Mouse (Mus musculus): ENCODE results near the gene Clrn3. TPM values are rescaled to one million over a fixed set of nuclear protein-coding genes. Genes with fewer than 3 reads are reported as not detected.
A peak's percentile ranks its signal among the peaks of the same experiment; 100 is the strongest.
"Not testable (repeated sequence)": the region's sequence is repeated elsewhere in the genome, so short reads cannot be mapped to it uniquely, and the experiment has no call there.

Clrn3 gene
- polyA plus RNA-seq, 1 experiment from 2014 or later: not detected

GRCm38 (mm10) chr7:135508602-135509001, 19.9 kb downstream of the Clrn3 start:
- 73% methylated on average over 4 of the region's 4 CpGs for WGBS
- no peak overlapping the region for H3K4me3 ChIP-seq (ENCODE audit: low read depth, low read length)
- no peak overlapping the region for H3K27ac ChIP-seq (ENCODE audit: low read depth)
- no peaks in the 10 kb centered on the region for H3K9me3 ChIP-seq (ENCODE audit: low read depth, low read length)
- TF ChIP-seq CTCF (IDR thresholded peaks at IDR 0.05; ENCODE audit: low read depth): no peak
- ATAC-seq (ENCODE audit: insufficient read depth) (no peak), DNase-seq (no peak)
- H3K4me2 ChIP-seq: no peak overlapping the region
- H3K36me3 ChIP-seq (ENCODE audit: insufficient read depth): no peaks in the 10 kb centered on the region
- H3K9ac ChIP-seq: no peak overlapping the region
- H3K4me1 ChIP-seq (ENCODE audit: insufficient read depth): no peaks in the 10 kb centered on the region
- H3K27me3 ChIP-seq (ENCODE audit: insufficient read depth, low read length): no peaks in the 10 kb centered on the region

GRCm38 (mm10) chr7:135506506-135506905, 21.9 kb downstream of the Clrn3 start:
- H3K36me3 ChIP-seq (ENCODE audit: insufficient read depth); H3K4me3 ChIP-seq (ENCODE audit: low read depth, low read length); H3K9ac ChIP-seq; H3K4me2 ChIP-seq; H3K9me3 ChIP-seq (ENCODE audit: low read depth, low read length); H3K27ac ChIP-seq (ENCODE audit: low read depth); DNase-seq; ATAC-seq (ENCODE audit: insufficient read depth); H3K4me1 ChIP-seq (ENCODE audit: insufficient read depth); H3K27me3 ChIP-seq (ENCODE audit: insufficient read depth, low read length): not testable (repeated sequence)
- WGBS: 85% methylated on average over 5 of the region's 5 CpGs

GRCm38 (mm10) chr7:135499403-135499802, 29.1 kb downstream of the Clrn3 start:
- Histone ChIP-seq H3K9me3 (ENCODE audit: low read depth, low read length) (no peaks in the 10 kb centered on the region), H3K4me2 (no peak overlapping the region), H3K4me3 (ENCODE audit: low read depth, low read length) (no peak overlapping the region), H3K4me1 (ENCODE audit: insufficient read depth) (no peaks in the 10 kb centered on the region), H3K36me3 (ENCODE audit: insufficient read depth) (no peaks in the 10 kb centered on the region), H3K27me3 (ENCODE audit: insufficient read depth, low read length) (no peaks in the 10 kb centered on the region), H3K27ac (ENCODE audit: low read depth) (no peak overlapping the region), H3K9ac (no peak overlapping the region)
- no peak for DNase-seq
- no peak for ATAC-seq (ENCODE audit: insufficient read depth)
- WGBS: 44% methylated on average over 2 of the region's 2 CpGs
- TF ChIP-seq CTCF (IDR thresholded peaks at IDR 0.05; ENCODE audit: low read depth): peak; percentile 30

GRCm38 (mm10) chr7:135498565-135499186, 29.8 kb downstream of the Clrn3 start:
- WGBS: 66% methylated on average over 2 of the region's 3 CpGs
- no peak for DNase-seq
- no peak for ATAC-seq (ENCODE audit: insufficient read depth)
- no peaks in the 10 kb centered on the region for H3K36me3 ChIP-seq (ENCODE audit: insufficient read depth)
- H3K4me2 ChIP-seq: no peak overlapping the region
- no peaks in the 10 kb centered on the region for H3K27me3 ChIP-seq (ENCODE audit: insufficient read depth, low read length)
- no peak overlapping the region for H3K9ac ChIP-seq
- no peak overlapping the region for H3K27ac ChIP-seq (ENCODE audit: low read depth)
- no peaks in the 10 kb centered on the region for H3K4me1 ChIP-seq (ENCODE audit: insufficient read depth)
- TF ChIP-seq CTCF (IDR thresholded peaks at IDR 0.05; ENCODE audit: low read depth): no peak
- H3K9me3 ChIP-seq (ENCODE audit: low read depth, low read length): no peaks in the 10 kb centered on the region
- no peak overlapping the region for H3K4me3 ChIP-seq (ENCODE audit: low read depth, low read length)

GRCm38 (mm10) chr7:135495303-135495702, 33.2 kb downstream of the Clrn3 start:
- 35% methylated on average over 3 of the region's 3 CpGs for WGBS
- no peak overlapping the region for H3K4me3 ChIP-seq (ENCODE audit: low read depth, low read length)

GRCm38 (mm10) chr7:135490500-135490886, 38.0 kb downstream of the Clrn3 start:
- Histone ChIP-seq H3K4me3 (ENCODE audit: low read depth, low read length) (no peak overlapping the region), H3K4me2 (no peak overlapping the region), H3K27ac (ENCODE audit: low read depth) (no peak overlapping the region), H3K9ac (no peak overlapping the region), H3K36me3 (ENCODE audit: insufficient read depth) (no peaks in the 10 kb centered on the region), H3K9me3 (ENCODE audit: low read depth, low read length) (no peaks in the 10 kb centered on the region), H3K27me3 (ENCODE audit: insufficient read depth, low read length) (no peaks in the 10 kb centered on the region), H3K4me1 (ENCODE audit: insufficient read depth) (no peaks in the 10 kb centered on the region)
- WGBS: 40% methylated on average over 8 of the region's 8 CpGs
- TF ChIP-seq CTCF (IDR thresholded peaks at IDR 0.05; ENCODE audit: low read depth): no peak
- ATAC-seq (ENCODE audit: insufficient read depth) (no peak), DNase-seq (no peak)

More at GRCm38 (mm10) chr7:135495303-135495702, 33.2 kb downstream of the Clrn3 start:
- ATAC-seq (ENCODE audit: insufficient read depth): no peak
- Histone ChIP-seq H3K27ac (ENCODE audit: low read depth) (no peak overlapping the region), H3K36me3 (ENCODE audit: insufficient read depth) (no peaks in the 10 kb centered on the region), H3K4me1 (ENCODE audit: insufficient read depth) (no peaks in the 10 kb centered on the region), H3K9me3 (ENCODE audit: low read depth, low read length) (no peaks in the 10 kb centered on the region), H3K4me2 (no peak overlapping the region), H3K9ac (no peak overlapping the region), H3K27me3 (ENCODE audit: insufficient read depth, low read length) (no peaks in the 10 kb centered on the region)
- TF ChIP-seq CTCF (IDR thresholded peaks at IDR 0.05; ENCODE audit: low read depth): peak; percentile 58
- DNase-seq: peak; percentile 21

GRCm38 (mm10) chr7:135489724-135490499, 38.5 kb downstream of the Clrn3 start:
- Histone ChIP-seq H3K27me3 (ENCODE audit: insufficient read depth, low read length) (no peaks in the 10 kb centered on the region), H3K9ac (no peak overlapping the region), H3K36me3 (ENCODE audit: insufficient read depth) (no peaks in the 10 kb centered on the region), H3K27ac (ENCODE audit: low read depth) (no peak overlapping the region), H3K4me1 (ENCODE audit: insufficient read depth) (no peaks in the 10 kb centered on the region), H3K9me3 (ENCODE audit: low read depth, low read length) (no peaks in the 10 kb centered on the region), H3K4me2 (no peak overlapping the region), H3K4me3 (ENCODE audit: low read depth, low read length) (no peak overlapping the region)
- DNase-seq (no peak), ATAC-seq (ENCODE audit: insufficient read depth) (no peak)
- WGBS: 70% methylated on average over 9 of the region's 9 CpGs
- TF ChIP-seq CTCF (IDR thresholded peaks at IDR 0.05; ENCODE audit: low read depth): no peak
